Mouse (Mus musculus) stomach, postnatal 0 days (tissue): Measurements from ENCODE around the gene Bcor. TPM values are rescaled to one million over a fixed set of nuclear protein-coding genes. Genes with fewer than 3 reads are reported as not detected.

Experiments
- ATAC-seq: fragments of 200-750 bp; cut with Nextera tagmentation; 2 replicates; pipeline ENCODE4 v1.8.0; 2017; ENCODE audit not compliant: low FRiP score, low TSS enrichment
- DNase-seq: peaks from one replicate; pipeline ENCODE4 v3.0.0-alpha.2; 2016; ENCODE audit warnings: low spot score
- H3K27ac ChIP-seq: fragments of 300-500 bp; sonication (generic); replicated peaks from 2 replicates; pipeline ENCODE4 v1.5.1; 2014; ENCODE audit warnings: mild to moderate bottlenecking, control low read depth
- H3K27me3 ChIP-seq: fragments of 300-500 bp; sonication (generic); 2 replicates; pipeline ENCODE4 v1.6.1; 2014; ENCODE audit warnings: low read length; ENCODE audit not compliant: control insufficient read depth, insufficient read depth
- H3K36me3 ChIP-seq: fragments of 300-500 bp; sonication (generic); 2 replicates; pipeline ENCODE4 v1.6.1; 2014; ENCODE audit warnings: low read length, mixed read lengths; ENCODE audit not compliant: control insufficient read depth, insufficient read depth
- H3K4me1 ChIP-seq: fragments of 300-500 bp; sonication (generic); replicated peaks from 2 replicates; pipeline ENCODE4 v1.6.1; 2014; ENCODE audit warnings: antibody characterized with exemption; ENCODE audit not compliant: control insufficient read depth, insufficient read depth
- H3K4me2 ChIP-seq: fragments of 300-500 bp; sonication (generic); replicated peaks from 2 replicates; pipeline ENCODE4 v1.6.1; 2014; ENCODE audit warnings: low read depth, mild to moderate bottlenecking, control low read depth, moderate library complexity
- H3K4me3 ChIP-seq: fragments of 300-500 bp; sonication (generic); 2 replicates; pipeline ENCODE4 v1.5.1; 2014; ENCODE audit warnings: low read depth, low read length, control low read depth
- H3K9ac ChIP-seq: fragments of 300-500 bp; sonication (generic); 2 replicates; pipeline ENCODE4 v1.6.1; 2014; ENCODE audit warnings: mild to moderate bottlenecking, low read length, control low read depth, mixed read lengths
- H3K9me3 ChIP-seq: fragments of 300-500 bp; sonication (generic); 2 replicates; pipeline ENCODE4 v1.6.1; 2016; ENCODE audit warnings: low read length; ENCODE audit not compliant: control insufficient read depth
- CTCF ChIP-seq: IDR thresholded peaks from 2 replicates; pipeline ENCODE4 v1.5.1; 2016; ENCODE audit warnings: antibody characterized with exemption, low read depth, mild to moderate bottlenecking, moderate library complexity
- EP300 ChIP-seq: optimal IDR thresholded peaks from 2 replicates; pipeline ENCODE3; 2016; ENCODE audit warnings: antibody characterized with exemption
- WGBS: fragments of 180-500 bp; shearing (Covaris S2); extraction: QIAGEN DNeasy Blood & Tissue Kit; methylation state at CpG from one replicate; pipeline ENCODE4 v1.1.7; 2014; 5-methylcytosine and 5-hydroxymethylcytosine counted together
- polyA plus RNA-seq: library from polyadenylated mRNA; unstranded; fragments of >200 nt; fragmentation: Nextera tagmentation; extraction: Ambion mirVana; gene quantifications from 2 replicates; pipeline ENCODE4 v1.2.1, GENCODE M21; 2015

The Bcor gene
- polyA plus RNA-seq, 1 experiment from 2014 or later, result 5.5 TPM

DNA sequence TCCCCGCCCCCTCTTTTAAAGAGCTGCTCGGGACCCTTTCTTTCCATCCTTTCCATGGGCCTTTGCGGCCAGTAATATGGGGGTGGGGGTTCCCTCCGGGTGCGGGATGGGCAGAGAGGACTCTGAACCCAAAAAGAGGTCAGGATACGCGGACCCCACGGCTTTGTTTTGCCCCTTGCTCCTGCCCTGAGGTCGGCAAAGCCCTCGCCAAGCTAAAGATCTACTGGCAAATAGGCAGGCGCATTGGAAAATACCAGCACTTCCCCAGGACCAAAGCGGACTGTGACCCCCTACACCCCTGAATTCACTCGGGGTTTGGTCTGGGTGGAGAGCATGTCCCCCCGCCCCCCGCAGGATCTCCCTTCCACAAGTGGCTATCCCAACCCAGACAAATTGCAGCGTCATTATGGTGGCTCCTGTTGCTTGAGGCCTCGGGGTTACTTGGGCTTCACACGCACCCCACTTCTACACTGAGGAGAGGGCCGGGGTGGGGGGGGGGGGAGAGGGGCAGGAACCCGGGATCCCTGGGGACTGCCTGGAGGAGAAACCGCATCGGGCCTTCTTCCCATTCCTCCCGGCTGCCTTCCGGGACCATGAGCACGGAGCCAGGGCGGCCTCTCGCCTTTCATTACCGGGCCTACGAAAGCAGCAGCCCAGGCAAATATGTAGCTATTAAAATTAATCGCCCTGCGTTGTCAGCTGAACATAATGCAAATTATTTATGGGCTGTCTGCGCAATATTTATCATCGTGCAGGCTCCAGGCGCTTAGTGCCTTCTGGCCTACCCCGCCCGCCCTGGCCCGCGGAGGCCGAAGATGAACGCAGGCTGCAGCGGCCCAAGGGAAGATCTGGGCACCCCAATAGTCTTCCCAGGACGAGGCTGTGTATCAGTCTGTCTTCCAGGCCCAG is 7.9 kb downstream of the Bcor start:
- Histone ChIP-seq H3K27me3 (no peaks in the 10 kb centered on the region), H3K27ac (no peak overlapping the region), H3K4me3 (peak overlapping the region; percentile 18), H3K36me3 (no peaks in the 10 kb centered on the region), H3K9ac (no peak overlapping the region), H3K9me3 (no peaks in the 10 kb centered on the region), H3K4me2 (peak overlapping the region; percentile 45), H3K4me1 (no peaks in the 10 kb centered on the region)
- ATAC-seq (no peak), DNase-seq (no peak)
- TF ChIP-seq CTCF (no peak), EP300 (no peak)
- WGBS, result 35% methylated on average over 39 of the region's 42 CpGs

DNA sequence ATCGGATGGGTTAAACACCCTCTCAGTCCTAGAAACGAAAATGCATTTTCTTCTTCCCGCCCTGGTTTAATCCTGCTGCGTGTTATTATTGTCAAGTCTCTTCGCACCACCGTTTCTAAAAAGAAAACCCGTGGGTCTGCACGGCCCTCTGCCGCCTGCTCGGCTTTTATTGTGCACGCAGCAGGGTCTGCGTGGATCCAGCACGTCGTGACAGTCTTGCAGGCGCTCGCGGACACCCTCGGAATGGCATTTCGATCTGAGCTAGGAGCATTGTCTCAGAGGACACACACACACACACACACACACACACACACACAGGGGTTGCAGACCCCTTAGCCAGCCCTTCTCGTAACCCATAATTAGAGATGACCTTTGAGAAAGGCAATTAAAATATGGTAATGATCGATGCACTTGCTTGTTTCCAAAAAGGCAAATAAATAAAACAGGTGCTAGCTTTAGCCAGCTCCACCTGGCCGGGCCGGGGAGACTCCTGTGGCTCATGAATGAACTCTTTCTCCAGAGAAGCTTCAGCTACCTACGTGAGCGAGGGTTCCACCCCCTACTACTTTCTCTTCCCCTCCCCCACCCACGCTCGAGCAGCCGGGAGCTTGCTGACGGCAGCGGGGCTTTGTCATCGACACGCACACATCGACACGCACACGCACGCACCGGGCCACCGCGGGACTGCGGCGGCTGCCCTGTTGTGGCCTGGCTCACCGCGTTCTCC is 8.7 kb downstream of the Bcor start:
- no peaks in the 10 kb centered on the region for H3K27me3 ChIP-seq
- peak overlapping the region; percentile 45 for H3K4me2 ChIP-seq
- H3K9me3 ChIP-seq, result no peaks in the 10 kb centered on the region
- H3K4me3 ChIP-seq, result peak overlapping the region; percentile 18
- H3K9ac ChIP-seq, result no peak overlapping the region
- TF ChIP-seq CTCF, result no peak
- no peak for TF ChIP-seq EP300
- ATAC-seq (0 out of 2 replicates have a peak, but pooled peaks have one; percentile 28), DNase-seq (peak; percentile 57)
- no peaks in the 10 kb centered on the region for H3K36me3 ChIP-seq
- H3K27ac ChIP-seq, result no peak overlapping the region
- WGBS, result 16% methylated on average over 36 of the region's 43 CpGs
- no peaks in the 10 kb centered on the region for H3K4me1 ChIP-seq

GRCm38 (mm10) chrX:12150425-12150824 is 9.7 kb downstream of the Bcor start:
- no peak for TF ChIP-seq CTCF
- TF ChIP-seq EP300, result no peak
- no peak overlapping the region for H3K4me3 ChIP-seq
- H3K27ac ChIP-seq, result no peak overlapping the region
- H3K27me3 ChIP-seq, result no peaks in the 10 kb centered on the region
- no peaks in the 10 kb centered on the region for H3K9me3 ChIP-seq
- ATAC-seq (no peak), DNase-seq (no peak)
- H3K36me3 ChIP-seq, result no peaks in the 10 kb centered on the region
- WGBS, result 46% methylated on average over 7 of the region's 7 CpGs
- H3K4me1 ChIP-seq, result no peaks in the 10 kb centered on the region
- no peak overlapping the region for H3K4me2 ChIP-seq
- no peak overlapping the region for H3K9ac ChIP-seq

DNA sequence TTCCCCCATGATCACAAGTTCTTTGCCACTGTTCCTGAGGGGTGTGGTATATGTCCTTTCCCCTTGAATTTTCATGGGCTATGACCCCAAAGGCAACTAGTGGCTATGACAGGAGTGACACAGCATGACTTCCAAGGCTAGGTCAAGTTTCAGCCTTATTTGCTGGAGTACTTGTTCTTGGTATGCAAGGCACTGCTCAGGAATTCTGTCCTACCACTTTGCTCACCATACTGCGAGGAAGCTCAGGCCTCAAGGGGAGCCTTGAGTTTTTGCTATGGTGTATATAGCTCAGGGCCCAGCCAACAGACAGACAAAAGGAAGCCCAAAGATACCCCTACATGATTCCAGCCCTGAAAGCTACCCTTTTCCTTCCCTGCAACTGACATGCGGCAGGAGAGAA is 13.9 kb downstream of the Bcor start:
- H3K4me1 ChIP-seq, result no peaks in the 10 kb centered on the region
- DNase-seq (no peak), ATAC-seq (no peak)
- no peak overlapping the region for H3K27ac ChIP-seq
- H3K9me3 ChIP-seq, result no peaks in the 10 kb centered on the region
- no peaks in the 10 kb centered on the region for H3K36me3 ChIP-seq
- no peak for TF ChIP-seq EP300
- TF ChIP-seq CTCF, result no peak
- no peak overlapping the region for H3K4me3 ChIP-seq
- H3K27me3 ChIP-seq, result no peaks in the 10 kb centered on the region
- WGBS, result 75% methylated on average over 2 of the region's 2 CpGs
- H3K9ac ChIP-seq, result no peak overlapping the region
- no peak overlapping the region for H3K4me2 ChIP-seq

GRCm38 (mm10) chrX:12142832-12143231 is 17.3 kb downstream of the Bcor start:
- H3K4me3 ChIP-seq, result no peak overlapping the region
- no peak for ATAC-seq
- WGBS, result 84% methylated on average over 5 of the region's 5 CpGs
- H3K4me1 ChIP-seq, result no peaks in the 10 kb centered on the region
- no peak overlapping the region for H3K9ac ChIP-seq
- H3K27ac ChIP-seq, result no peak overlapping the region
- no peaks in the 10 kb centered on the region for H3K9me3 ChIP-seq
- H3K4me2 ChIP-seq, result no peak overlapping the region
- no peaks in the 10 kb centered on the region for H3K36me3 ChIP-seq
- DNase-seq, result no peak
- TF ChIP-seq EP300 (no peak), CTCF (no peak)
- no peaks in the 10 kb centered on the region for H3K27me3 ChIP-seq
